Mouse (Mus musculus): Measurements from ENCODE around the gene Camk1. TPM values are rescaled to one million over a fixed set of nuclear protein-coding genes. Genes with fewer than 3 reads are reported as not detected.

The Camk1 gene
- 58.2 and 77.7 TPM in 2 replicates for polyA plus RNA-seq (2015; fragmentation: Nextera tagmentation; extraction: Ambion mirVana)

GRCm38 (mm10) chr6:113343177-113344092, at the start of gene Camk1:
Gene Camk1 (minus strand): TSS chr6:113343984.

GRCm38 (mm10) chr6:113388960-113389359, 45.2 kb upstream of the Camk1 start, which contains the start of gene Ttll3:
Gene Ttll3 (plus strand): TSS chr6:113389260.

GRCm38 (mm10) chr6:113377496-113378385, 34.0 kb upstream of the Camk1 start, which contains the start of the genes Tada3 and Arpc4:
Gene Tada3 (minus strand): TSS chr6:113377883.
Gene Arpc4 (plus strand): TSS chr6:113378115.

GRCm38 (mm10) chr6:113326533-113327315, 17.1 kb downstream of the Camk1 start, which contains the start of gene Ogg1:
Gene Ogg1 (plus strand): TSS chr6:113326972.

GRCm38 (mm10) chr6:113306986-113307349, 36.8 kb downstream of the Camk1 start, which contains the start of gene Brpf1:
Gene Brpf1 (plus strand): TSS chr6:113307137.

Other genes starting within 250 kb of the Camk1 start
- gene Lhfpl4, start 148.6 kb downstream of the Camk1 start, polyA plus RNA-seq (2015; fragmentation: Nextera tagmentation; extraction: Ambion mirVana): 0.26 and 0.29 TPM in 2 replicates
- gene Mtmr14, start 106.1 kb downstream of the Camk1 start, polyA plus RNA-seq (2015; fragmentation: Nextera tagmentation; extraction: Ambion mirVana): 17.4 and 17.6 TPM in 2 replicates
- gene Cpne9, start 61.7 kb downstream of the Camk1 start, polyA plus RNA-seq (2015; fragmentation: Nextera tagmentation; extraction: Ambion mirVana): 0.09 and 0.10 TPM in 2 replicates
- gene Brpf1, start 36.8 kb downstream of the Camk1 start, polyA plus RNA-seq (2015; fragmentation: Nextera tagmentation; extraction: Ambion mirVana): 6.6 and 7.6 TPM in 2 replicates
- gene Ogg1, start 17.0 kb downstream of the Camk1 start, polyA plus RNA-seq (2015; fragmentation: Nextera tagmentation; extraction: Ambion mirVana): 6.9 and 7.9 TPM in 2 replicates
- gene Tada3, start 33.9 kb upstream of the Camk1 start, polyA plus RNA-seq (2015; fragmentation: Nextera tagmentation; extraction: Ambion mirVana): 32.0 and 32.4 TPM in 2 replicates
- gene Arpc4, start 34.1 kb upstream of the Camk1 start, polyA plus RNA-seq (2015; fragmentation: Nextera tagmentation; extraction: Ambion mirVana): 179 and 222 TPM in 2 replicates
- gene Ttll3, start 45.3 kb upstream of the Camk1 start, polyA plus RNA-seq (2015; fragmentation: Nextera tagmentation; extraction: Ambion mirVana): 1.4 and 2.5 TPM in 2 replicates
- 21.7 and 28.6 TPM in 2 replicates for gene Rpusd3, start 75.4 kb upstream of the Camk1 start, polyA plus RNA-seq (2015; fragmentation: Nextera tagmentation; extraction: Ambion mirVana)
- gene Cidec, start 91.8 kb upstream of the Camk1 start, polyA plus RNA-seq (2015; fragmentation: Nextera tagmentation; extraction: Ambion mirVana): 8.3 and 223 TPM in 2 replicates
- 63.9 and 64.1 TPM in 2 replicates for gene Jagn1, start 98.6 kb upstream of the Camk1 start, polyA plus RNA-seq (2015; fragmentation: Nextera tagmentation; extraction: Ambion mirVana)
- gene Il17re, start 114.5 kb upstream of the Camk1 start, polyA plus RNA-seq (2015; fragmentation: Nextera tagmentation; extraction: Ambion mirVana): 1.9 and 2.3 TPM in 2 replicates
- gene Il17rc, start 127.4 kb upstream of the Camk1 start, polyA plus RNA-seq (2015; fragmentation: Nextera tagmentation; extraction: Ambion mirVana): 12.8 and 17.1 TPM in 2 replicates
- 25.2 and 33.4 TPM in 2 replicates for gene Creld1, start 139.3 kb upstream of the Camk1 start, polyA plus RNA-seq (2015; fragmentation: Nextera tagmentation; extraction: Ambion mirVana)
- 0.41 and 0.55 TPM in 2 replicates for gene Prrt3, start 157.9 kb upstream of the Camk1 start, polyA plus RNA-seq (2015; fragmentation: Nextera tagmentation; extraction: Ambion mirVana)
- 61.7 and 73.1 TPM in 2 replicates for gene Emc3, start 187.7 kb upstream of the Camk1 start, polyA plus RNA-seq (2015; fragmentation: Nextera tagmentation; extraction: Ambion mirVana)
- 1.5 and 1.7 TPM in 2 replicates for gene Fancd2, start 187.7 kb upstream of the Camk1 start, polyA plus RNA-seq (2015; fragmentation: Nextera tagmentation; extraction: Ambion mirVana)

Measured in skeletal muscle tissue, postnatal 0 days (tissue).